Mouse (Mus musculus): Measurements from ENCODE around the gene Gm11639.

GRCm38 (mm10) chr11:104971322-104971721 lies 285.8 kb downstream of the Gm11639 start:
- no peak for TF ChIP-seq CTCF (IDR thresholded peaks at IDR 0.05)
- TF ChIP-seq POLR2A (IDR thresholded peaks at IDR 0.05; ENCODE audit: insufficient read depth, low read depth, low read length) = no peak
- no peak for TF ChIP-seq EP300 (IDR thresholded peaks at IDR 0.05; ENCODE audit: insufficient read depth, low read depth, low read length)
